Mouse (Mus musculus) 416B (cell line): ENCODE measurements at regions not wholly inside any gene's neighbourhood (a gene's known extent, or its start where the extent isn't known, plus 50 kb on each side); places are given as distances from the start of the nearest gene placed in this dataset.

Source experiments
- DNase-seq: peaks from one replicate; pipeline ENCODE4 v3.0.0; 2011; ENCODE audit warnings: low read depth

DNA sequence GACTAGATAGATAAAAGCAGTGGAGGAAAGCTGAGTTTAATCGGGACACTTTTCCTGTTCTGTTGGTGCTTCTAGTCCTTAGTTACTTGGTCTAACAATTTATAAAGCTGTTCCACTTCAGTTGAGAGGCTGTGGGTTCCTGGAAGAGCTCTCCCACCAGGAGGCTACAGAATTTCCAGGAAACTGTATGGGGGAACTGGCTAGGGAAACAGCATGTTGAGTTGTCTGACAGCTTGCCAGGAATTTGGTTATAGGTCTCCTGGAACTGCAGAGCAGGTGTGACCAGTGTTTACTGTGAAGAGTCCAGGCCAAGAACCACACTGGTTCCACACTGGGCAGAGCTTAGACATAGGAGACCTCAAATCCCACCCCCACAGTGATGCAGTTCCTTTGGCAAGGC, 65.0 kb upstream of the Pik3cg start:
- DNase-seq, result no peak

DNA sequence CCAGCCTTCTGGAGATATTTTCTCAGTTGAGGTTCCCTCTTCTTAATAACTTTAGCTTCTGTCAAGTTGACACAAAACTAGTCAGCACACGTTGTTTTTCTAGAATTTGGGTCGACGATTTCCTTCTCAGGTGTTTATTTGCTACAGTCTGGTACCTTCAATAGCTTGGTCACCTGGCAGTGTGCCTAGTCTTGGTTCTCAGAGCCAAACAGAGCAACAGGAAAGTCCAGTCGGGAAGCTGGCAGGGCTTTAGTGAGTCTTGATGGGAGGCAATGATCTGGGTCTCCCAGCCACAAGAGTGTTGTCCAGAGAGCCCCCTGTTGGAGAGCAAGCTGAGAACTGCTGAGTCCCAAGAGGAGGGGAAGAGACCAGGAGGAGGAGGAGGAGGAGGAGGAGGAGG, 71.4 kb upstream of the Pik3cg start:
- no peak for DNase-seq

DNA sequence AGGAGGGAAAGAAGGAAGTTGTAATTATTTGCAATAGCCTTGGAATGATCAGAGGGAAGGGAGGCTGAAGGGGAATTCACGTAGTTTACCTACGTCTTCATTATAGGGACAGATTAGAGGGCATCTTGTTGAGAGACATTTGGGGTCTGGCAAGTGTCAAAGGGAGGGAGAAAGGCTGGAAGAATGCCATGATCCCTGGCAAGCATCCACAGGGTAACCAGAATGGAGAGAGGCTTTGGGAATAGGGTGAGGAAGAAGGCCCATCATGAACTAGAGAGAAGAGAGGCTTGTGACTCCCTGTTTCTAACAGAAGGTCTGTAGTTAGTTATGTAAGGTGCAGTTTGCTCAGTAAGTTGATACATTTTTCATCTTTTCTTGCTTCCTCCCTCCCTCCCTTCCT, 71.8 kb upstream of the Pik3cg start:
- DNase-seq, result no peak

DNA sequence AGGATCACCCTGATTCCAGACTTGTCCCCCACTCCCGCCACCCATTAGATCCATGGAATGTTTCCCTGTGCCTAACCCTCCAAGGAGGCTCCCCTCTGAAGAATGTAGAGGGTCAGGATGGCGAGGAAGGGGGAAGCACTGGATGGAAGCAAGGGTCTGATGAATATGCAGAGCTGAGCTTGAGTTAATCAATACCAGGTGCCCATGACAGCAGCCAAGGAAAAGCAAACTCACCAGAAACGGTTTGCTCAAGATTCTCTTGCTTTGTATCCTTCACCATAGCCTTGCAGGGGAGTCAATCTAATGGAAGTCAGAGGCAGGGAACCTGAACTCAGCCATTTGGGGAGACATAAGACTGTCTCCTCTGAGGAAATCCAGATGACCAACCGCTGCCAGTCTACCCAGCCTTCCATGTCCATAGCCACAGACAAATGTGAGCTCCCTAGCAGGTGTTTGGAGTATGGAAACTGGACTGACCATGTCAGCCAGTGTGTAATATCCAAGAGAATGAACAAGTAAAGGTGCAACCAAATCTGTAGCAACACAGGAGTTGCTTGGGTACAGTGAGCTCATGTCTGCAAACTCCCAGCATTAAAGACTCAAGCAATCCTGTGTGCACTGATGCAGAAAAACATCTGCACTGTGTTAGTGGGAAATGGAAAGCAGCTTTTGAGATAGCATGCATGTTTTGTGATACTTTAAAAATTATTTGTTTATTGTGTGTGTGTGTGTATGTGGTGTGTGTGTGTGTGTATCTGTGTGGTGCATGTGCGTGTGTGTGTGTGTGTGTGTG, 74.1 kb upstream of the Pik3cg start:
- DNase-seq, result no peak

DNA sequence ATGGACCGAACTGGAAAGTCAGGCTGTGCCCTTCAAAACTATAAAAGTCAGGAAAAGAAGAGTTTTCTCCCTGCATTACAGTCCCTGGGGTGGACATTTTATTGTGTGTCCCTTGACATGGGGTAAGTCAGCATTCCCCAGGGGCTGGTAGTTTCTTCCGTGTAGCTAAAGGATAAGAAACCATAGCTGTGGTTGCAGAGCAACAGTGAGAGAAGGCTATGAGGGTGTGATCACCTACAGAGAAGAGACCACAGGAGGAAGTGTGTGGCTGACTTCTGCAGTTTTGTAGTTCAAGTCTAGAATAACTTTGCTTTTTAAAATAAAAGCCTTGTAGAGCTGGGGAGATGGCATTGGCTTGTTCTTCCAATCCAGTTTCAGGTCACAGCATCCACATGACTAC, 76.6 kb upstream of the Pik3cg start:
- peak; percentile 52 for DNase-seq

DNA sequence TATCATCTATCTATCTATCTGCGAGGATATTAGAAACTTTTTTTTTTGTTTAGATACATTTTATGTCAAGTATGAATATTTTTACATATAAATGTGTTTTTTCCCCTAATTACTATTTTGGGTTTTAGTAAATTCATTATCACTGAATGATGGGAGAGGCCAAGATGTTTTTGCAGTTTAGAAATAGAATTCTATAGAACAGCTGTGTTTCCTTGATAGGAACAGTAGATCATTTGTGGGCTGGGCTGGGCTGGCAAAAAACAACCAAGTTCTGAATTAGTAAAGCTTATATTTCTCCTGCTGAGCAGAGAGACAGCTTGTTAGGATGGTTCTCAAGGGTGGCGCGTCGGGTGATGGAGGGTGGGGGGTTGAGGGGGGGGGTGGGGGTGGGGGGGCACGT, 78.2 kb upstream of the Pik3cg start:
- no peak for DNase-seq

DNA sequence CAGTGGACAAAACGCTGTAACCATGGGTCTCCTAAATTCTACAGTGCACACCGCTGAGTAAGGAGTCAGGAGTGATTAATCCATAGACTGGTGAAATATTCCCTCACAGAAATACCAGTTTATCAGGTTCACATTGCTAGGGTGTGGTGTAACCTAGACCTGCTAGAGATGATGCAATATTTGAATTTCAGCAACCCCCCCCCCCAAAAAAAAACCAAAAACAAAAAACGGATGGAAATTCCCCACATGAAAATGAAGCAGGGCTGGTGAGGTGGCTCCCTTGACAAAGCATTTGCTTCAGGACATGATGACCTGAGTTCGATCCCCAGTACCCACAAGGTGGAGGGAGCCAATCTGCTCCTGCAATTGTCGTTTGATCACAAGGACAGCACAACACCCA, 82.7 kb upstream of the Pik3cg start:
- DNase-seq, result peak; percentile 4

DNA sequence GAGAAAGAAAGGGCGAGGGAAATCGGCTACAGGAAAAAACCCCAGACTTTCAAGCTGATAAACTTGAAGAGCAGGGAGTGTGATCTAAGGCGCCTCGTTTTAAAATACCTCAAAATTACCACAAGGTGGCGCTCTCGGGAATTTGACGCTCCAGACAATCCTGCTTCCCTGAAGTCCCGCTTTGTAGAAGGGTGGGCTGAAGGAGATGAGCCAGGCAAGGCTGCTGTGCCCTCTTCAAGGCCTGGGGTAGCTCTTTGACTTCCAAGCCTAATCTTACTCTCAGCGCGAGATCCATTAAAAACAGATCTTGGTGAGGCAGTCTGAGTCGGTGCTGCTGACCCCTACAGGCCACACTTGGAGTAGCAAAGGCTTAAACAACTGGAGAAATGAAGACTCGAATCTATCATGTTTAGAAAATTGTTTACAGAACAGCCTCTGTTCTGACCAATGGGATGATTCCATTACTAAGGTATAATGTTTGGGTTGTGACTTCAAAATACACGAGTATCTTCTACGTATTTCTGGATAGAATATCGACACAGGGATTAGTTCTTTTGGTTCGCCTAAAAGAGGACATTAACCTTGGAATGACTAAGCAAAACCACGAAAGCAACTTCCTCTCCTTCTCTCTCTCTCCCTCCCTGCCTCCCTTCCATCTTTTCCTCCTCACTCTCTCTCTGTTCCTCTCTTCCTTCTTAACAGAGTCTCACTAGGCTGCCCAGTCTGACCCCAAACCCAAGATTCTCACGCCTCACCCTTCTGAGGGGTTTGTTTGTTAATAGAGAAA, 83.7 kb upstream of the Pik3cg start:
- DNase-seq, result peak; percentile 91

DNA sequence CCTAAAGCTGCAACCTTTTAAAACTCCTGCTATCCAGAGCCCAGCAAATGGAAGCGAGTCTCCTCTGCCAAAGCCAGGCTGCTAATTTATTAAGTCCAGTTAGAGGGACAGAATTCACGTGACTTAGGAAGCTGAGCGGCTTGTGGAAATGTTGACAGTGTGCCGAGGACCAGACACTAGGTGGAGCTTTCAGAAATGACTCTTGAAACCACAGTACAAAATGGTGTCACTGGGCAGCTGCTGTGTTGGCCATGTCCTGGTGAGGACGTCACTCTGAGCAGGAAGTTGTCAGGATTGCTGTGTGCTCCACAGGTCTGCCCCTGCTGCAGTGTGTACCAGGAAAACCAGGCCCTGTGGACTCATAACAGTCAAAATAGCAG, 84.3 kb upstream of the Pik3cg start:
- peak; percentile 89 for DNase-seq

DNA sequence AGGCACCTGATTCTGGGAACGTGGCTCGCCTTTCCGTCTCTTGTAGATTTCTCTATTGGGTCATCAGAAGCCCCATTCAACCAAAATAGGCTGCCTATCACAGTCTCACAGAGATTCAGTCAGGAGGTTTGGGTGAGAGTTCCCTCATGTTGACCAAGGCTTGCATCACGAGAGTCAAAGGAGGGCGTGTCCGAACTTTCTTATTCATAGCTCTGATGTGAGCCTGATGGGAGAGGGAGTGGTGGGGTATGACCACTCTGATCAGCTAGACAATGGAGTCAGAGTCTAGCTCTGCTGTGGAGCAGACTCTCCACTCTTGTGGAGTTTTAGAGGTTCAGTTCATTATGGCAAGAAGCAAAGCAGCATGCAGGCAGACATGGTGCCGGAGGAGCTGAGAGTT, 81.1 kb upstream of the Ccdc71l start:
- no peak for DNase-seq

DNA sequence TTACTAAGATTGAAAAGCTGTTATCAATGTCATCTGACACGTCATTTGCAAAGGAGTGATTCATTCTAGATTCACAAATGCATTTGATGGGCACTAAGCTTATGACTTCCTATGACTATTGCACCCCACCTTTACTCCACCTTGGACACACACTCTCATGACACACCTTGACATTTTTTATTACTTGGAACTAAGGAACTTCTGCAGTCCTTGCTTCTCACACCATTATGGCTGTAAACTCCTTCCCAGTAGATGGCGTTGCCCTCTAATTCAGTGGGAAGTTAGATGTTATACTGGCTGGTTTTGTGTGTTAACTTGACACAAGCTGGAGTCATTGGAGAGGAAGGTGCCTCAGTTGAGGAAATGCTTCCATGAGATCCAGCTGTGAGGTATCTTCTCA, 78.8 kb upstream of the Ccdc71l start:
- peak; percentile 14 for DNase-seq

DNA sequence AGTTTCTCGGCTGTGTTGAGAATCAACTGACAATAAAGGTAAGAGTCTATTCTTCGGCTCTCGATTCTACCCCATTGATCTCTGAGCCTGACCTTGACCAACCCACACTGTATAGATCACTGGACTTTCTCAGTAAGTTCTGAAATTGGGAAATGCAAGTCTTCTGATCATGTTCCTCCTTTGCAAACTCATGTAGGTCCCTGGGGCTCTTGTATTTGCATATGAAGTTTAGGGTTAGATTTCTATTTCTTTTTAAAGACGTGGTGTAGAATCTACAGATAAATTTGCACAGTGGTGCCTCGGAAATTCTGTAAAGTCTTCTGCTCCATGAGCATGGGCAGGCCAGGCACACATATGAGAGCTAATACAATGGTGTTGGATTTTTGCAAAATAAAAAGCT, 72.8 kb upstream of the Ccdc71l start:
- no peak for DNase-seq

DNA sequence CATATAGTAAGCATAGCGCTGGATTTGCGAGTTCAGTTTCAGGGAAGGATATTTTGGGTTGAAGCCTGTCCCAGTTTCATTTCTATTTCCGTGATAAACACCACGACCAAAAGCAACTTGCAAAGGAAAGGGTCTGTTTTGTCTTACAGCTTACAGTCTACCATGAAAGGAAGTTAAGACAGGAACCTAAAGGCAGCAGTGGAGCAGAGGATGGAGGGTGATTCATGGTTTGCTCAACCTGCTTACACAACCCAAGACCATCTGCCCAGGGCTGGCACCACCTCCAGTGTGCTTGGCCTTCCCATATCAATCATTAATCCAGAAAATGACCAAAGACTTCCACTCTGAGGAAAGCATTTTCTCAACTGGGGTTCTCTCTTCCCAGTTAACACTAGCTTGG, 72.2 kb upstream of the Ccdc71l start:
- DNase-seq, result peak; percentile 78

DNA sequence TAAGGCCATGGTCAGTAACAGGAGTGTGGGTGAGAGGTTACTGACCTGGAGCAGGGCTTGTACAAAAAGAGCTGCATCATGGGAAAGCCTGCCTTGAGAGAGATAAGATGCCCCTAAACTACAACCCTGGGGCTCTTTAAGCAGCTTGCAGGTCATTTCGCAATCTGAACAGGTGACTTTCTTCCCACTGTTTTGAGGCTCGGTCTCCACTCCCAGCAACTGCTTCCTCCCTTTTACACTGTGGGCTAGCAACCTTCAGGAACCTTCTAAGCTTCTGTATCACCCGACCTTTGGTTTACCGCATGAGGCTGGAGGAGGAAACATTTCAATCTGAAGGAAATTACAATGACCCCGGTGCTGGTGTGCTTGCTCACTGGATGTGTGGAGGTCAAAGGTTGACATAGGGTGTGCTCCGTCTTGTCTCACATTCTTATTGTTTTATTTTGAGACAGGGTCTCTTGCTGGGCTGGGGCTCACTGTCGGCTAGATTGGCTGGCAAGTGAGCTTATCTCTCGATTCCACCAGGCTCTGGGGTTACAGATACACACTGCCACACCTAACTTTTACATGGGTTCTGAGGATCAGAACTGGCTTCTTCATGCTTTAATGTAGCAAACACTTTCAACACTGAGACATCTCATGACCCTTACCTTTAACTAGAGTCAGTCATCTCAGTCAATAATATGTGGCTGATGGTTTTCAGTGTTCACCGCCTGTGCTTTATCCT, 71.1 kb upstream of the Ccdc71l start:
- peak; percentile 59 for DNase-seq

DNA sequence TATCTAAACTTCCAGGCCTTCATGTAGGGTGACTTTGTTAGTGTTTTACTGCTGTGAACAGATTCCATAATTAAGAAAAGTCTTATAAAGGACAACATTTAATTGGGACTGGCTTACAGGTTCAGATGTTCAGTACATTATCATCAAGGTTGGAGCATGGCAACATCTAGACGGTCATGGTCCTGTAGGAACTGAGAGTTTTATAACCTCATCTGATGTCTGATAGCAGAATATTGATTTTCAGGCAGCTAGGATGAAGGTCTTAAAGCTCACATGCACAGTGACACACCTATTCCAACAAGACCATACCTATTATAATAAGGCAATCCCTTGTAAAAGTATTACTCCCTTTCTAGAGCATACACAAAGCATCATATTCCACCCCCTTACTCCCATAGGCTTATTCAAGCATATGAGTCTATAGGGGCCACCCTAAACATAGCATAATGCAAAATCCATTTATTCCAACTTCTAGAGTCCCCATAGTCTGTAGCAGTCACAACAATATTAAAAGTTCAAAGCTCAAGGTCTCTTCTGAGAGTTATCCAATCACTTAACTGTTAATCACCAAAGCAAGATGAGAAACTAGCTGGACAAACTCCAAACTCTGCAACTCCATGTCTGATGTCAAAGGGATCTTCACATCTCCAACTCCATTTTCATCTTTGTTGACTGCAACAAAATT, 63.3 kb upstream of the Ccdc71l start:
- DNase-seq, result no peak
